Mouse (Mus musculus) kidney, adult 2 months (tissue): ENCODE data around the gene Ap2a1.

ENCODE experiments used
- CTCF ChIP-seq: fragments of 200-500 bp; conservative IDR thresholded peaks from 2 replicates; pipeline ENCODE4 v1.5.1; 2011; ENCODE audit warnings: low read depth, mild to moderate bottlenecking, control low read depth, low read length, moderate library complexity, mixed read lengths; ENCODE audit not compliant: insufficient read depth, insufficient read length
- POLR2A ChIP-seq: fragments of 200-500 bp; IDR thresholded peaks from one replicate; pipeline ENCODE4 v1.6.1; 2011; ENCODE audit warnings: low read depth, low read length, control low read depth

DNA sequence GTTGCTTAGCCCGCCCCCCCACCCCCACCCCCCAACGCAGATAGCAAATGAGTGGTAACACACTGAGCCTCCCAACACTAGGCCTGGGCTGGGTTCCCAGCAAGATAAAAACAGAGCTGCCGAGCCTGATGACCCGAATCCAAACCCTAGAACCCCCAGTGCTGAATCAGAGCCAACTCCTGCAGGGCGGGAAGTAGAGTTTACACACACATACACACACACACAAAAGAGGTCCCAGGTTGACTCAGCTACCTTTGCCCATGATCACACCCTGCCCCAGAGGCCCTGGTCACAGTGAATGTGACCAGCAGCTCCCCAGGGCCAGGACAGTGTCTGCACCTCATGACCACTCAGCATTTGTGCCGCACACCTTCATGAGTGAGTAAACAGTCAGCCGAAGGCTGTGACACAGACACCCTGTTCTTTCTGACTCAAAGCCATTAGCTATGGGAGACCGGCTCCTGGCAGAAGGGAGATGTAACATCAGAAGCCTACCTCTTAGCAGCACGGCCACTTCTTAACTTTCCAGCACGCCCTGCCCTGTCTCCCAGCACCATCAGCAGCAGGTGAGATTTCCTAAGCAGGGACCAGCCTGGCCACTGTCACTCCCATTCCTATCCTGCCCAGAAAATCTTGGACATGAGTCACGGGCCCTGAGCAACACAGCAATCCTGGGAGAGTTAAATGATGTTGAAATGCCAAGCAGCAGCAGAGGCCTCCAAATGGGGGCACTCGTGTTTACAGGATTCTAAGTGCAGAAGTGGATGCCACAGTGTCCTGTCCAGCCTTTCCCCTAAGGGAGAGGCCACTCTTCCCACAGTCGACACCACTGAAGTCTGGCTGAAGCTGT lies 40.8 kb downstream of the Ap2a1 start:
- TF ChIP-seq CTCF = no peak
- TF ChIP-seq POLR2A = no peak
